Mouse (Mus musculus) right cerebral cortex, postnatal 14 days (tissue): ENCODE measurements around the gene Efna1.

Experiments used
- DNase-seq: peaks from one replicate; pipeline ENCODE4 v3.0.0; 2022

Efna1 gene

DNA sequence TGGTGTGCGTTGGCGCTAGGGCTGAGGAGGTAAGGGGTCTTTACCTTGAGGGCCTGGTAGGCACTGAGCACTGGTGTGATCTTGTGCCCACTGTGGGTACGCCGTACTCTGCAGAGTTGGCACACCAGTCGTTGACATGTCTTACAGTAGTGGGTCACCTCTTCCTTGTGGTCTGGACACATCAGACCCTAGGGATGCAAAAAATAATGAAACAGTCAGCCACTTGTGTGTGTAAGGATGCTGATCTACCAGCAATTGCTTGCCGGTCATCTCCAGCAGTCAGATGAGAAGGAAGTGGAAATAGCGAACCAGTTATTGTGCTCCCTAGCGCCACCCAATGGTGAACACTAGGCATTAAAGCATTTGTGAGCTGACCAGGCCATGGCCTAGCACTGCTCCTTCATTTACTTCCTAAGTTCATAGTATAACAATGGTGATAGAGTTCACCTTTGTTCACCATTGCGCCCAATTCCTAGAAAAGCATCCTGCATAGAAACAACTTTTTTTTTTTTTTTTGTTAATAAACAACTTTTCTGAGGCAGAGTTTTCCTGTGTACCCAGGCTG, 38.5 kb downstream of the Efna1 start:
- DNase-seq: peak; percentile 68

DNA sequence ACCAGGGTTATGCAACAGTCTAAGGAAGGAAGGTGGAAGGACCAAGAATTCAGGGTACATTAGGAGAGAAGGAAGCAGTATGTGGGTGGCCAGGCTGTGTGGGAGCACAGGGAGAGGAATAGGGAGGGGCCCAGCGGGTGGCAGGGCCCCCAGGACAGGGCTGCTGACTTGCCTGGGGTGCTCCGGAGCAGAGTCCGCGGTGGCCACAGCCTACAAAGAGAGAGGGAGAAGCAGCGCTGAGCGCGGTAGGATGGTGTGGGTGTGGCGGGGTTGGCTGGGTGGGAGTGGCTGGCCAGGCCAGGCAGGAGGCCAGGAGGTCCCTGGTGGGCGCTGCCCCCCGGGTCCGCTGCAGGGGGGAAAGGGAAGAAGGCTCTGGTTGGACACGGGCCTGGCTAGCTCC, 42.4 kb downstream of the Efna1 start:
- no peak for DNase-seq

DNA sequence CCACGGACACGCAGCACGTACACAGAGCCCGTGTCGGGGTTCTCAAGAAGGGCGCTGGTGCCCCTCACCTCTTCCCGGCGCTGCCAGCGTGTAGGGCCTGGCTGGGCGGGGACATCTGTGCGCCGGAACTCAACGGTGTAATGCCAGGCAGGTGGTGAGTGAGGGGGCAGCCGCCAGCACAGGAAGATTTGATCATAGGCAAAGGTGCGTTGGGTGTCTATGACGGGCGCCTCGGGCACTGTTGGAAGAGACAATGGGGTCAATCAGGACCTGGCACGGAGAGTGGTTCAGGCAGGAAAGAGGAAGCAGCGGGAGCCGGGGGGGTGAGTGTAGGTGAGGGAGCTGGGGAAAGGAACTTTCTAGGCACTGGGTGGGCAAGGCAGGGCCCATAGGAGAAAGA, 43.3 kb downstream of the Efna1 start:
- DNase-seq: no peak

DNA sequence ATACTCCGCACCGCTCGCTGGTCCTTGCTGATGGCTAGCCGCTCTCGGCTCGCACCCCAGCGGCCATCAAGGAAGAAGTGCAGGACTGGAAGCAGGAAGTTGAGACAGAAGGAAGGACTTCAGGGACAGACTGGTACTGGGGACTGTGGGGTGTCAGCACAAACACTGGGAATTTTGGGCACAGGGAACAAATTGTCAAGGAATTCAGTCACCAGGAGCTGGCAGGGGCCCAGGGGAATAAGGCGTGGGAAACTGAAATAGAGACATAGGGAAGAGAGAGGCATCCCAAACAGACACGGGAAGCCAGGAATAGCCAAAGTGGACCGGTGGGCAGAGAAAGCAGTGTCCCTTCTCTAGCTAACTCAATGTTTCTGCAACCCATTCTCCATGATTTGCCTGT, 44.4 kb downstream of the Efna1 start:
- no peak for DNase-seq

DNA sequence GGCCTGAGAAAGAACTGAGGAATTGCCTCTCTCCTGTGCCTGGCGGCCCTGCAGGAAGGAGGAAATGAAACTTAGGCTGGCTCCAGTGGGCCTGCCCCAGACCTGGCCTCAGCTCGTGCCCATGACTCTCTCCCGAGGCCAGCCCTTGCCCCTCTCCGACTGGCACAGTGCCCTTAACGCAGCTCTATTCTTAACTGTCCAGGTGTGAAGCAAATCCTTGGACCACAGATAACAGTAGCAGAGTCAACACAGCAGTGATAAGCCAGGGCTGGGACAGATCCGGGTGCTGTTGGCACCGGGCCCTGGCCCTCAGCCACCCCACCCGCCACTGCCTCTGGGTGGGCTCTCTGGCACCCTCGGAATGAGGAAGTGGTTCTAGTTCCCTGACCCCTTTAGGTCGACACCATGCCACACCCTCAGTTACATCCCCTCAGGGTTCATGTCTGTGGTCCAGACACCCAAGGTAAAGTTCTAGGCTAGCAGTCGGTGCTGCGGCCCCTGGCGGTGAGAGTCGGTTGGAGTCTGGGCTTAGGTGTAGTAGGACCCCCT, 47.3 kb downstream of the Efna1 start:
- DNase-seq: no peak

DNA sequence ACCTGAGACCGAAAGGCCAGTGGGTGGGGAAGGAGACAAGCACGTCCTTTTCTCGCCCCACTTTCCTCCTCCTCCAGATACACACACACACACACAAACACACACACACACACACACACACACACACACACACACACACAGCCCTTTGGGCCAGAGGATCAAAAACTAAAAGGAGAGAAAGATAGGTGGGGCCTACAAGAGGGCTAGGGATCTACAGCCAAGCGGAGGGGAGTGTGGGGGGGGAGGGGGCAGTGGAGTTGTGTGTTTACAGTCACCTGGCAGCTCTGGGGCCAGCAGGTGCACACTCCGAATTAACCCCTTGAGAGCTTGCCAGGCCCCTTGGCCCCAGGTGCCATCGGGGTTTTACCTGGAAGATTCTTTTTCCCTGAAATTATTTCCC, 48.3 kb downstream of the Efna1 start:
- DNase-seq: no peak

DNA sequence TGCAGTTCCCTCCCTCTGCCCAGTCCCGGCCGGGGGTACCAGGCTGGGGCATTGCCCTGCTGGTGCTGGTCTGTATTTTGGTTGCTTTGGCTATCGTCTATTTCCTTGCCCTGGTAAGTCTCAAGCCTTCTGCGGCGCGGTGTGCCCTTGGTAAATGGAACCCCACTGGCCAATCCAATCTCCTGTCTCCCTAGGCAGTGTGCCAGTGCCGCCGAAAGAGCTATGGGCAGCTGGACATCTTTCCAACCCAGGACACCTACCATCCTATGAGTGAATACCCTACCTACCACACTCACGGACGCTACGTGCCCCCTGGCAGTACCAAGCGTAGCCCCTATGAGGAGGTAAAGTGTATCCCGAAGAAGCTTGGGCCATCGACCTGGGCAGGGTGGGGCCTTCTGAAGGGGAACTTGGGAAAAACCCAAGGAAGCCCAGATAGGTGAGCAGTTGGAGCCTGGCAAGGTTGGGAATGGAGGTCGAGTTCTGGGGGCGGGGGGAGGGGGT, 49.1 kb downstream of the Efna1 start:
- no peak for DNase-seq

DNA sequence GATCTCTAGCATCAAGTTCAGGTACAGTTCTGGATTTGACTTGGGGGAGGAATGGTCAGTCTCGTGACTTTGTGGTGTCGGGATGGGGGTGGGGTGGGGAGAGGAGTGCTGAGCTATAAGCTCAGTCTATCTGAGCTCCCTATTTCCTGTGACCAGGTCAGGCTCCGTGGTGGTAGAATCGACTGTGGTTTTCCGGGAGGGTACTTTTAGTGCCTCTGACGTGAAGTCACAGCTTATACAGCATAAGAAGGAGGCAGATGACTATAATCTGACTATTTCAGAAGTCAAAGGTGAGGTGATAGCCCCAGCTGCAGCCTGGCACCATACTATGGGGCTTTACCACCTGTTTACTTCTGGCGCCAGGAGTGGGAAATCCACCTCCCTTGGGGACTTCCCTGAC, 49.6 kb downstream of the Efna1 start:
- DNase-seq: no peak

DNA sequence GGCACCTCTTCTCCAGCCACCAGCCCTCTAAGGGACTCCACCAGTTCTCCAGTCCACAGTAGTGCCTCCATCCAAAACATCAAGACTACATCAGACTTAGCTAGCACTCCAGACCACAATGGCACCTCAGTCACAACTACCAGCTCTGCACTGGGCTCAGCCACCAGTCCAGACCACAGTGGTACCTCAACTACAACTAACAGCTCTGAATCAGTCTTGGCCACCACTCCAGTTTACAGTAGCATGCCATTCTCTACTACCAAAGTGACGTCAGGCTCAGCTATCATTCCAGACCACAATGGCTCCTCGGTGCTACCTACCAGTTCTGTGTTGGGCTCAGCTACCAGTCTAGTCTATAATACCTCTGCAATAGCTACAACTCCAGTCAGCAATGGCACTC, 50.4 kb downstream of the Efna1 start:
- no peak for DNase-seq

DNA sequence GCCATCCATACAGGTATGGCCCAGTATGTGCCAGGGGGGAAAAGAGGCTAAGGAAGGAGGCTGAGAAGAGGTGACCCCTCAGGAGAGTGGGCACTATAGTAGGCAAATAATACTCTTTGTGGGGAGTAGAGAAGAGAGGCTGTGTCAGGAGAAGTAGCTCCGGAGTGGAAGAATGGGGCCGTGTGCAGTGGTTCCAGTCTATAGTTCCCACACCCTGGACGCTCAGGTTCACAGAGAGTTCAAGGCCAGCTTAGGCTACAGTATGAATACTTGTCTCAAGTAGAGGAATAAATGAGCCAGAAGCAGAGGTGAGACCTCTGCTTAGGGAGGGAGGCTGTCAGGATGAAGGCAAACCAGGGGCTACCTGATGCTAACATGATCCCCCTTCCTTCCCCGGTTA, 51.7 kb downstream of the Efna1 start:
- DNase-seq: no peak

DNA sequence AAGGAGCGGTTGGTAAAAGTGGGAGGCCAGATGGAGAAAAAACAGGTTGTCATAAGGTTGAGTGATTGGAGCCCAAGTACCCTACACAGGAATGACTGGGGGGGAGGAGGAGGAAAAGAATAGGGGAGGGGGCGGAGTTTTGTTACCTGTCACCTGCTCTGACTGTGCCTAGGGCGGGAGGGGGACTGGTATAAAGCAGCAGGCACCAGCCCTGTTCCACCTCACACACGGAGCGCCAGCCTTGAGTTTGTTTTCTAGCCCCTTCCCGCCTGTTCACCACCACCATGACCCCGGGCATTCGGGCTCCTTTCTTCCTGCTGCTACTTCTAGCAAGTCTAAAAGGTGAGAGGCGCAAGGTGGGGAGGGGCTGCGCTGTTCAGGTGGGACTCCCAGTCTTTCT, 52.1 kb downstream of the Efna1 start, which contains the start of gene Muc1:
Muc1 (plus strand) TSS at position 222 of the 400 bp plus-strand sequence.
- DNase-seq: no peak

DNA sequence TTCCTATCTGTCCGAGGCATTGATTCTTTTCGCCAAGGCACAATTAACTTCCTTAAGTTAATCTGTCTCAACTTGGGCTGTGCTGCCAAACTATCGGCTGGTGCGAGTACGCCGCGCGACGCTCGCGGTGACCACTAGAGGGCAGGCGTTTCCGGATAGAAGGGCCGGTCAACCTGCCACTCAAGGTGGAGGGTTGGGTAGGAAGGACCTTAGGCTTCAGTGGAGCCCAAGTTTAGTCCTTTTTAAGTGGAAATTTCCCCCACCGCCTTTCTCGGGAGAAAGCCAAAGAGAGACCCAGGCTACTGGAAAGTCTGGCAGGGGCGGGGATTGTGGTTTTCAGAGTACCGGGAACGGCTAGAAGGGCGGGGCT, 52.8 kb downstream of the Efna1 start:
- DNase-seq: peak; percentile 82

DNA sequence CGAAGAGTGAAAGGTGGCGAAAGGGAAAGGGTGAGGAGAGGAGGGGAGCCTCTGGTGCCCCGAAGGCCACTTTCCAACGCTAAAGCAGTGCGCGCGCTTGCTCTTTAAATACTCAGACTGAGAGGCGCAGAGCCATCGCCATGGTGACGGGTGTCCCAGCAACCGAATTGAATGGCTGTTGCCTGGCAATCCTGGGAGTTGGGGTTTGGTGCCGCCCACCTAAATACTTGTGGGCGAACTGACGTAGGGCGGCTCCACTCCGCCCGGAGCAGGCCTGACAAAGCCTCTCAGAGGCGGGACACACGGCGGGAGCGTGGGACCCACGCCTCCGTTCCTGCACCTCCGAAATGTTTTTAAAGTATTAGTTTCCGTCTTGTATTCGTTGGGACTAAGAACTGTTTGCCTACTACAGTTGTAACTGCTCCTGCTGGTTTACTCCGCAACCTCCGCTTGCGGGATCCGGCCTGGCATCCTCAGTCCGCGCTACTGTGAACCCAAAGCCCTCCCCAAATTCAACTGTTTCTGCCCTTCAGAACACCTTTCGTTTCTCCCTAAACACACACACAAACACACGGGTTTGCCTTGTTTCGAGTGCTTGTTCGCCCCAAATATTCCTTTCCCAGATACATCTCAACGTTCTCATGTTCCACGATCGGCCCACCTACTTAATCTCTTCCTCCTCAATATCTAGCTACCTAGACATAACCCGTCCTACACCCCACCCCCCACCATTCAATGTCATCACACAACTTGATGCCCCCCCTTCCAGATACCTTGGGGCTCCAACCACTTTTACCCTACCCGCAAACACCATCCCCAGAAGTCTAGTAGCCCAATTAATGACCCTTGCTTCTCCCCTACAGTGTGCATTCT, 53.4 kb downstream of the Efna1 start:
- DNase-seq: peak; percentile 85

DNA sequence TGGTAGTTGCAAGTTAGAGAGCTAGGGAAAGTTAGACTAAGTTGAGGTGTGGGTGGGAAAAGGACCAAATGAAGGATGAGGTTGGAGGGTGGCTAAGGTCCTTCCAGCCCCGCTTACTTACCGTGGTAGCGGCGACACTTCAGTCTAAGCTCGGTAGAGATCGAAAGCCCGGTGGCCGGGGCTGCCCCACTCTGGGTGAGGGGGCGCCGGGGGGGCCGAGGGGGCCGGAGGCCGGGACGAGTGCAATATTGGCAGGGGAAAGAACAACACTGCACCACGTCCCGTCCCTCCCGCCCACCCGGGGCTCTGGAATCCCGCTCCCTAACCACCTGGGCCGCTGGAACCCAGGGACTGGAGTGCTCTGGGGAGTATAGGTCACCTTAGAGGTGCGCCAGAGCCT, 54.0 kb downstream of the Efna1 start, which contains the start of gene Mtx1:
Mtx1 (minus strand) TSS at position 189 of the 400 bp plus-strand sequence.
- no peak for DNase-seq

DNA sequence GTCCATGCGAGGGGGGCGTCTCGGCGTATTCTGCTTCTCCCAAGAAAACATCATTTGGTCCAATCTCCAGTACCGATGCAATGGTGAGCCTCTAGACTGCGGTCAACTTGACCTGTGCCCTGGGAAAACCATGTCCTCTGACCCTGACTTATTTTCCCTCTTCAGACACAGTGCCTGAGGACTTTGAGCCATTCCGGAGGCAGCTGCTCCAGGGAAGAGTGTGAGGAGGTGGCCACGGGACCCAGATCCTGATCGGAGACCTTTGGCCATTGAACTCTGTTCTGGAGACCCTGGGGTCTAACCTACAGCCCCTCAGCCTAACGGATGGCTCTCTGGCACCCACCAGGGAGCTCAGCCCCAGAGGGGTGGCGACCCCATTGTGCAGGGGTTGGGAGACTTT, 54.6 kb downstream of the Efna1 start:
- DNase-seq: no peak

DNA sequence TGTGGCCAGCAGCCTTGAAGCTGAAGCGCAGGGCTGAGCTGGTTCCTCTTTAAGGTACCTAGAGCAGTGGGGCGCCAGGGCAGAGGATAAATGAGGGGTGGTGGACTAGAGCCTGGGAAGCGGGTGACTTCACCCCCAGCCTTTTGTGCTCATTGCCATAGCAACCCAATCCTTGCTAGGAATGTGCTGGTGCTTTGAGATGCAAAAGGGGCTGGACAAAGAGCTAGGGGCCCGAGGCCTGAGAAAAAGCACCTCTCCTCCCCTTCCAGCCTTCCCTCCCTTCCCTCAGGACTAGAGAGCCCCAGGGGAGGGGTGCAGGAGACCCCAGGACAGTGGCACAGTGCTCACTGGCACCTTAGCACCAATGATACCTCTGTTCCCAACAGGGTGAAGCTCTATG, 55.0 kb downstream of the Efna1 start:
- DNase-seq: no peak

DNA sequence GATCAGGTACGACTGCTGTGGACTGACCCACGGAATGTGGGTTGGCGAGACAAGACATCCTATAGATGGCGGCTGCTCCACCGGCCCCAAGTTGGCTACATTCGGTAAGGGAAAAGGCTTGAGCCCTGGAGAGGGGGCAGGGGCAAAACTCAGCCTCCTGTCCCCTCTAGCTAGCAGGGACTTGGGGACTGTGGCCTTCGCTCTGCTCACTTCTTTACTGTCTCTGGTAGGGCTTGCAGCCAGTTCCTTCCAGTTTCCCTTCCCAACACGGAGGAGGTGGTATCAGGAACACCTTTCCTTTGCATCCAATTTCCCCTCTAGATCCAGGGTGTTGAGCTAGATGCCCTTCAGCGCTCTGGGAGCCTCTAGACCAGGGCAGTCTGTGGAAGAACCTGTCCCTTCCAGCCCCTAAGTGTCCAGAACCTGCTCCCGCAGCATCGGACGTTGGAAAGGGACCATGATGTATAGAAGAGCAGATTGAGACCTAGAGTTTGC, 55.6 kb downstream of the Efna1 start:
- no peak for DNase-seq

DNA sequence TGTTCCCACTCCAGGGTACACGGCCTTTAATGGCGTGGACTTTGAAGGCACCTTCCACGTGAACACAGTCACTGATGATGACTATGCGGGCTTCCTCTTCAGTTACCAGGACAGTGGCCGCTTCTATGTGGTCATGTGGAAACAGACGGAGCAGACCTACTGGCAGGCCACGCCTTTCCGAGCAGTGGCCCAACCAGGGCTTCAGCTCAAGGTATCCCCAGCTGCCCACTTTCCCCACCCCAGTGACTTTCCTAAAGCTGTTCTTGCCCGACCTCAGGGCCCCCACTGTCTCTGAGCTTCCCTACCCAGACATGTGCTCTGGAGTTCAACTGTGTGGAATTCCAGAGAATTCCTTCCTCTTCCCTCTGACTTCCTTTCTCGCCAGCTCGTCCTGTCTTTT, 56.1 kb downstream of the Efna1 start:
- no peak for DNase-seq
